Mouse (Mus musculus): ENCODE data around the gene Map3k13. TPM values are rescaled to one million over a fixed set of nuclear protein-coding genes. Genes with fewer than 3 reads are reported as not detected.

Gene Map3k13
- total RNA-seq, 2 experiments from 2014 or later: 12.0 to 13.9 TPM

Other genes starting within 250 kb of the Map3k13 start
- gene 2510009E07Rik, start 99.7 kb upstream of the Map3k13 start, total RNA-seq (2021): 10 to 100 TPM; 68.9 to 81.0 TPM
- gene Ehhadh, start 6.5 kb upstream of the Map3k13 start, total RNA-seq (2021): 1 to 10 TPM; 1.1 to 1.5 TPM
- 10 to 100 TPM; 20.2 to 21.3 TPM for gene Tmem41a, start 153.2 kb downstream of the Map3k13 start, total RNA-seq (2021)
- gene Liph, start 201.3 kb downstream of the Map3k13 start, total RNA-seq (2021): under 1 TPM; 0.14 to 0.18 TPM
- gene Senp2, start 215.1 kb downstream of the Map3k13 start, total RNA-seq (2021): 10 to 100 TPM; 60.0 to 62.6 TPM